Mouse (Mus musculus) ES-E14 (cell line): ENCODE data around the gene Map6d1.

Experiments
- HCFC1 ChIP-seq: IDR thresholded peaks from 2 replicates; pipeline ENCODE4 v1.6.1; 2012; ENCODE audit warnings: low read length, inconsistent platforms, borderline replicate concordance; ENCODE audit not compliant: insufficient read depth
- MAFK ChIP-seq: IDR thresholded peaks from 2 replicates; pipeline ENCODE4 v1.6.1; 2014; ENCODE audit warnings: mild to moderate bottlenecking, low read depth, low read length, inconsistent platforms; ENCODE audit not compliant: insufficient read depth
- ZC3H11A ChIP-seq: IDR thresholded peaks from 2 replicates; pipeline ENCODE4 v1.6.1; 2012; ENCODE audit warnings: low read depth, mild to moderate bottlenecking, inconsistent platforms, low read length, borderline replicate concordance
- ZNF384 ChIP-seq: IDR thresholded peaks from 2 replicates; pipeline ENCODE4 v1.6.1; 2012; ENCODE audit warnings: low read depth, low read length, inconsistent platforms

DNA sequence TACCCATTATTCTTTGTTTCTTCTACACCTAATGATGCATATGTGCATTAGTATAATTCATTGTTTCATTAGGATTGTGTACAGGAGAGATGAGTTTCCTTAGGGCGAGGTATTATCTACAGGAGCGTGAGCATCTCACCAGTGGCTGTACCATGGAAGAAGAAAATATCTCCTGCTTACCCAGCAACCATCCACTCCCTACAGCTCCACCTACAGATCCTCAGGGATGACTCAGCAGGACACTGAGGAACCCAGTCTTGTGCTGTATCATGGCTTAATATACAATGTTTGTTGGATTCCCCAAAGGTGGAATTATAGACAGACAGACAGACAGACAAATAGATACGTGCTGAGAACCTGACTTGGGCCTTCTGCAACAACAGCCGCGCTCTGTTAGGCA, 44.2 kb downstream of the Map6d1 start:
- TF ChIP-seq ZC3H11A, result no peak
- peak; percentile 37; the same call in 1 of the 2 replicates for TF ChIP-seq MAFK
- no peak for TF ChIP-seq ZNF384
- TF ChIP-seq HCFC1, result no peak
